Mouse (Mus musculus): ENCODE measurements around the gene Zic2. TPM values are rescaled to one million over a fixed set of nuclear protein-coding genes. Genes with fewer than 3 reads are reported as not detected.
"Not testable (repeated sequence)": the region's sequence is repeated elsewhere in the genome, so short reads cannot be mapped to it uniquely, and the experiment has no call there.

Zic2 gene
- polyA plus RNA-seq, 1 experiment from 2014 or later: 12.9 TPM

- Histone ChIP-seq H3K27ac (replicated peaks) (peak overlapping the region; percentile 93), H3K27me3 (peaks cover 41% of the 10 kb centered on the region), H3K4me1 (replicated peaks) (peaks cover 19% of the 10 kb centered on the region), H3K9me3 (no peaks in the 10 kb centered on the region), H3K36me3 (no peaks in the 10 kb centered on the region), H3K4me2 (peak overlapping the region; percentile 70), H3K9ac (peak overlapping the region; percentile 63), H3K4me3 (peak overlapping the region; percentile 52)
- no peak for ATAC-seq (ENCODE audit: low FRiP score, low read depth)
- WGBS: under 1% methylated on average over 40 of the region's 40 CpGs
Observed at GRCm38 (mm10) chr14:122463080-122463691, 12.0 kb upstream of the Zic2 start.

- H3K27ac ChIP-seq (replicated peaks): peak overlapping the region; percentile 93
- under 1% methylated on average over 57 of the region's 58 CpGs for WGBS
- ATAC-seq (ENCODE audit: low FRiP score, low read depth): peak; percentile 9
- not testable (repeated sequence) for H3K9me3 ChIP-seq, H3K36me3 ChIP-seq
- H3K27me3 ChIP-seq: peaks cover 45% of the 10 kb centered on the region
- peak overlapping the region; percentile 52 for H3K4me3 ChIP-seq
- peak overlapping the region; percentile 63 for H3K9ac ChIP-seq
- peak overlapping the region; percentile 70 for H3K4me2 ChIP-seq
- peaks cover 19% of the 10 kb centered on the region for H3K4me1 ChIP-seq (replicated peaks)
Observed at GRCm38 (mm10) chr14:122463734-122464341, 11.4 kb upstream of the Zic2 start.

GRCm38 (mm10) chr14:122464351-122464762 is 10.9 kb upstream of the Zic2 start:
- Histone ChIP-seq H3K27ac (replicated peaks) (peak overlapping the region; percentile 93), H3K4me3 (peak overlapping the region; percentile 52), H3K4me1 (replicated peaks) (peaks cover 19% of the 10 kb centered on the region), H3K9me3 (no peaks in the 10 kb centered on the region), H3K36me3 (no peaks in the 10 kb centered on the region), H3K4me2 (peak overlapping the region; percentile 70), H3K9ac (peak overlapping the region; percentile 63), H3K27me3 (peaks cover 46% of the 10 kb centered on the region)
- under 1% methylated on average over 37 of the region's 62 CpGs for WGBS
- 0 out of 2 replicates have a peak, but pooled peaks have one; percentile 1 for ATAC-seq (ENCODE audit: low FRiP score, low read depth)

GRCm38 (mm10) chr14:122464763-122465741 is 10.2 kb upstream of the Zic2 start, which contains the start of gene Zic5:
Gene Zic5 (minus strand): TSS chr14:122465677.
- H3K27me3 ChIP-seq: peaks cover 49% of the 10 kb centered on the region
- WGBS: under 1% methylated on average over 56 of the region's 62 CpGs
- H3K4me2 ChIP-seq: peak within 1 kb of the TSS; percentile 70
- H3K4me3 ChIP-seq: peak within 1 kb of the TSS; percentile 52
- ATAC-seq (ENCODE audit: low FRiP score, low read depth): peak; percentile 72
- H3K4me1 ChIP-seq (replicated peaks): peaks cover 19% of the 10 kb centered on the region
- H3K27ac ChIP-seq (replicated peaks): peak within 1 kb of the TSS; percentile 93
- H3K9ac ChIP-seq: peak within 1 kb of the TSS; percentile 63
- H3K36me3 ChIP-seq: no peaks in the 10 kb centered on the region
- no peaks in the 10 kb centered on the region for H3K9me3 ChIP-seq

GRCm38 (mm10) chr14:122465931-122466490 is 9.2 kb upstream of the Zic2 start:
- no peak for ATAC-seq (ENCODE audit: low FRiP score, low read depth)
- Histone ChIP-seq H3K9me3 (no peaks in the 10 kb centered on the region), H3K4me2 (peak overlapping the region; percentile 70), H3K36me3 (no peaks in the 10 kb centered on the region), H3K9ac (no peak overlapping the region), H3K27me3 (peaks cover 55% of the 10 kb centered on the region), H3K27ac (replicated peaks) (peak overlapping the region; percentile 93), H3K4me3 (peak overlapping the region; percentile 52), H3K4me1 (replicated peaks) (peaks cover 19% of the 10 kb centered on the region)
- WGBS: 26% methylated on average over 13 of the region's 13 CpGs

- H3K9ac ChIP-seq: no peak overlapping the region
- no peaks in the 10 kb centered on the region for H3K9me3 ChIP-seq
- H3K27me3 ChIP-seq: peaks cover 57% of the 10 kb centered on the region
- WGBS: 27% methylated on average over 7 of the region's 7 CpGs
- H3K4me2 ChIP-seq: peak overlapping the region; percentile 70; the same call in 1 of the 2 replicates
- H3K27ac ChIP-seq (replicated peaks): no peak overlapping the region
- no peaks in the 10 kb centered on the region for H3K36me3 ChIP-seq
- no peak for ATAC-seq (ENCODE audit: low FRiP score, low read depth)
- H3K4me1 ChIP-seq (replicated peaks): peaks cover 19% of the 10 kb centered on the region
- H3K4me3 ChIP-seq: no peak overlapping the region
Observed at GRCm38 (mm10) chr14:122466756-122467362, 8.4 kb upstream of the Zic2 start.

GRCm38 (mm10) chr14:122467926-122468841 is 7.1 kb upstream of the Zic2 start:
- Histone ChIP-seq H3K4me2 (peak overlapping the region; percentile 43), H3K27ac (replicated peaks) (peak overlapping the region; percentile 54), H3K27me3 (peaks cover 57% of the 10 kb centered on the region), H3K4me1 (replicated peaks) (peaks cover 19% of the 10 kb centered on the region), H3K4me3 (0 out of 2 replicates have a peak overlapping the region, but pooled peaks have one; percentile 9), H3K9ac (peak overlapping the region; percentile 22), H3K9me3 (no peaks in the 10 kb centered on the region), H3K36me3 (no peaks in the 10 kb centered on the region)
- 15% methylated on average over 23 of the region's 23 CpGs for WGBS
- no peak for ATAC-seq (ENCODE audit: low FRiP score, low read depth)

GRCm38 (mm10) chr14:122468971-122469755 is 6.1 kb upstream of the Zic2 start:
- H3K9me3 ChIP-seq: no peaks in the 10 kb centered on the region
- no peak for ATAC-seq (ENCODE audit: low FRiP score, low read depth)
- no peak overlapping the region; the same call in 1 of the 2 replicates for H3K4me3 ChIP-seq
- peak overlapping the region; percentile 43 for H3K4me2 ChIP-seq
- 6% methylated on average over 28 of the region's 28 CpGs for WGBS
- H3K36me3 ChIP-seq: no peaks in the 10 kb centered on the region
- peak overlapping the region; percentile 31 for H3K27ac ChIP-seq (replicated peaks)
- H3K4me1 ChIP-seq (replicated peaks): peaks cover 10% of the 10 kb centered on the region
- H3K27me3 ChIP-seq: peaks cover 60% of the 10 kb centered on the region
- H3K9ac ChIP-seq: no peak overlapping the region; the same call in 1 of the 2 replicates

- H3K9ac ChIP-seq: no peak overlapping the region
- H3K36me3 ChIP-seq: no peaks in the 10 kb centered on the region
- no peak for ATAC-seq (ENCODE audit: low FRiP score, low read depth)
- peaks cover 15% of the 10 kb centered on the region for H3K4me1 ChIP-seq (replicated peaks)
- peaks cover 55% of the 10 kb centered on the region for H3K27me3 ChIP-seq
- H3K4me2 ChIP-seq: peak overlapping the region; percentile 55
- 11% methylated on average over 31 of the region's 31 CpGs for WGBS
- no peaks in the 10 kb centered on the region for H3K9me3 ChIP-seq
- H3K27ac ChIP-seq (replicated peaks): peak overlapping the region; percentile 78
- H3K4me3 ChIP-seq: peak overlapping the region; percentile 55; the same call in 1 of the 2 replicates
Observed at GRCm38 (mm10) chr14:122471449-122472085, 3.7 kb upstream of the Zic2 start.

All from hindbrain, embryonic 15.5 days (tissue).